Mouse (Mus musculus) ES-Bruce4 (cell line): ENCODE data around the gene Rora. TPM values are rescaled to one million over a fixed set of nuclear protein-coding genes. Genes with fewer than 3 reads are reported as not detected.

Source experiments
- H3K27ac ChIP-seq: 2 replicates; pipeline ENCODE4 v1.5.1; 2012; ENCODE audit warnings: low read length, inconsistent platforms; ENCODE audit not compliant: insufficient read depth
- H3K27me3 ChIP-seq: 2 replicates; pipeline ENCODE4 v1.6.1; 2012; ENCODE audit warnings: mild to moderate bottlenecking, low read length, inconsistent platforms; ENCODE audit not compliant: control insufficient read depth, poor library complexity, insufficient read depth, severe bottlenecking
- H3K36me3 ChIP-seq: 2 replicates; pipeline ENCODE4 v1.6.1; 2012; ENCODE audit warnings: inconsistent platforms, mild to moderate bottlenecking, low read length, moderate library complexity; ENCODE audit not compliant: control insufficient read depth, poor library complexity, insufficient read depth, severe bottlenecking
- H3K4me1 ChIP-seq: one replicate; pipeline ENCODE4 v1.8.1; 2011; ENCODE audit warnings: low read length; ENCODE audit not compliant: control insufficient read depth, insufficient read depth
- H3K4me3 ChIP-seq: 2 replicates; pipeline ENCODE4 v1.5.1; 2011; ENCODE audit warnings: low read depth, mild to moderate bottlenecking, low read length
- H3K9ac ChIP-seq: 2 replicates; pipeline ENCODE4 v1.6.1; 2012; ENCODE audit warnings: low read depth, mild to moderate bottlenecking, inconsistent platforms; ENCODE audit not compliant: poor library complexity, severe bottlenecking
- H3K9me3 ChIP-seq: replicated peaks from 2 replicates; pipeline ENCODE4 v1.6.1; 2012; ENCODE audit warnings: mild to moderate bottlenecking, low read length, inconsistent platforms; ENCODE audit not compliant: control insufficient read depth, poor library complexity, insufficient read depth, severe bottlenecking
- CTCF ChIP-seq: IDR thresholded peaks from one replicate; pipeline ENCODE4 v1.8.1; 2011; ENCODE audit warnings: low read depth, low read length
- EP300 ChIP-seq: IDR thresholded peaks from 2 replicates; pipeline ENCODE4 v1.6.1; 2011; ENCODE audit warnings: low read depth, low read length; ENCODE audit not compliant: insufficient read depth
- POLR2A ChIP-seq: IDR thresholded peaks from one replicate; pipeline ENCODE4 v1.8.1; 2011; ENCODE audit warnings: low read length; ENCODE audit not compliant: insufficient read depth
- polyA plus RNA-seq: library from polyadenylated mRNA; stranded (reverse); fragments of >200 nt; gene quantifications from 2 replicates; pipeline ENCODE4 v1.2.4, GENCODE M21; 2011; ENCODE audit warnings: low read depth; ENCODE audit not compliant: missing spikeins, insufficient read depth, insufficient read length

Gene Rora
- polyA plus RNA-seq, 1 experiment: 3.6 TPM

DNA sequence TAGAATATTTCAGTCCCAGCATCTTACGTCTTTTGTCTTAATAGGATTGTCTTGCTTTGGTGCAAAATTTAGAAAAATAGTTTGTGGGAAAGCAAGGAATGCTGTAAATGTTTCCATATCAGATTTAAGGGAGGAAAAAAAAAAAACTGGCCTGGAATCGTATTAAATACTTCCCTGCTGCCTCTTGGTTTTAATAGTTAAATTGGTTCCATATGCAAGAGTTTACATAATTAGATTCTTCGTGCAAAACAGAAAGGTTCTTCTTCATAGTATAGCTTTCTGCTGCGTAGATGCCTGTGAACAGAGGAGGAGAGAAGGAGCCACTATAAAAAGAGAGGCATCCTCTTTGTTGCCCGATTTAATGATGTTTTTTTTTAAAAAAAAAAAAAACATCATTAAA, 638.8 kb downstream of the Rora start:
- Histone ChIP-seq H3K9ac (no peak overlapping the region), H3K27me3 (peaks cover 2% of the 10 kb centered on the region; the same call in 1 of the 2 replicates), H3K9me3 (no peaks in the 10 kb centered on the region), H3K27ac (no peak overlapping the region), H3K36me3 (no peaks in the 10 kb centered on the region), H3K4me1 (no peaks in the 10 kb centered on the region), H3K4me3 (no peak overlapping the region)
- TF ChIP-seq CTCF (no peak), EP300 (no peak), POLR2A (no peak)

DNA sequence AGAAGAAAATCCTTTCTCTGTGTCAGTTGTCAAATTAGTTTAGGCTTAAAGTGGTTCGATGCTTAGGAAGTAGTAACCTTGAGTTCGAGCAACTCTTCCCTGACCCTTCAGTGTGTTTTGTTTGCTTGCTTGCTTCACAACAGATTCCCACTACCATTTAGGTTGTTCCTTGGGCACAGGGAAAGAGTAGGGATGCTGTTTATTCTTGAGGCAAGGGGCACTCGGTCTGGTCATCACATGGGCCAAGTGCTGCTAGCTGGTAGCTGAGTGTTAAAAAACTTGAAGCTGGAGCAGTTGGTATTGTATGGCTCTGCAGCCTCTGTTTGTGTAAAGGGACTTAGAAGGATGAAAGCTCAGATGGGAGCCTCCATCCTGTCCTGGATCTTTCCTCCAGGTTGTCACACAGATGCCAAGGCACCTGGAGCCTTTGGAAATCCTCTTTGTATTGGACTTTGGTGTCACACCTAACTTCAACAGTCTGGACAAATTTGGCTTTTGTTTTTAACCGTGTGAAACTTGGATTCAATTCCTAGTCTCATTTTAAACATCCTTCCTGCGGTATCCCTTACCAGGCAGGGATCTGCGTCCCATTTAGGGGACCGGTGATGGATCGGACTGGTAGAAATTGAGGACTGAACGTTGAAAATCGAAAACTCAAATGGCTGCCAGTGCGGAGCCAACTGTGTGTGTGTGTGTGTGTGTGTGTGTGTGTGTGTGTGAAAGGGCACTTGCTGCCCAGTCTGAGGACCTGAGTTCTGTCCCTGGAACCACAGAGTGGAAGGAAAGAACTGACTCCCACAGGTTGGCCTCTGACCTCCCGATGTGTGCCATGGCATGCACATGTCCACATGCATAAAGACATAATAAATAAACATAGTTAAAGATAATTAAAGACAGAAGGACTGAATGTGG, 639.4 kb downstream of the Rora start:
- no peaks in the 10 kb centered on the region for H3K4me1 ChIP-seq
- H3K36me3 ChIP-seq: no peaks in the 10 kb centered on the region
- H3K27me3 ChIP-seq: peaks cover 2% of the 10 kb centered on the region; the same call in 1 of the 2 replicates
- no peak overlapping the region for H3K27ac ChIP-seq
- TF ChIP-seq POLR2A (no peak), EP300 (no peak), CTCF (no peak)
- no peaks in the 10 kb centered on the region for H3K9me3 ChIP-seq
- H3K4me3 ChIP-seq: no peak overlapping the region
- no peak overlapping the region for H3K9ac ChIP-seq

DNA sequence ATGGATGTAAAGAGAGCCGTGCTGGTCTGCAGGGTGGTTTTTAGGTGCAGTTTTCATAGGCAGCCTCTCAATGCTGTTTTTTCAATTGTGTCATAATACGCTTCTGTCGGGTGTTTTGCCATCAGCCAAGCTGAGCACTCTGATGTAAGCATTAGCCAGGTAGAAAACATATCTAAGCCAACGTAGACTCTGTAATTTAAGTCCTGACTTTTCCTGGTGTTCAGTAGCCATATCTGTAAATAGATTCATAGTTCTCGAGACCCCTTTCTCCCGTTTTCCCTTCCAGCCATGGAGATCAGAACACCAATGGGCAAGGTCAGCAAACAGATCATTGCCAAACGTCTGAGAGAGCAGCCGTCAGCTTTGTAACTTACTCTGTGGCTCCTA, 640.1 kb downstream of the Rora start:
- Histone ChIP-seq H3K9ac (no peak overlapping the region), H3K27me3 (peaks cover 2% of the 10 kb centered on the region; the same call in 1 of the 2 replicates), H3K27ac (no peak overlapping the region), H3K9me3 (no peaks in the 10 kb centered on the region), H3K36me3 (no peaks in the 10 kb centered on the region), H3K4me1 (no peaks in the 10 kb centered on the region), H3K4me3 (no peak overlapping the region)
- TF ChIP-seq CTCF (no peak), POLR2A (no peak), EP300 (no peak)

DNA sequence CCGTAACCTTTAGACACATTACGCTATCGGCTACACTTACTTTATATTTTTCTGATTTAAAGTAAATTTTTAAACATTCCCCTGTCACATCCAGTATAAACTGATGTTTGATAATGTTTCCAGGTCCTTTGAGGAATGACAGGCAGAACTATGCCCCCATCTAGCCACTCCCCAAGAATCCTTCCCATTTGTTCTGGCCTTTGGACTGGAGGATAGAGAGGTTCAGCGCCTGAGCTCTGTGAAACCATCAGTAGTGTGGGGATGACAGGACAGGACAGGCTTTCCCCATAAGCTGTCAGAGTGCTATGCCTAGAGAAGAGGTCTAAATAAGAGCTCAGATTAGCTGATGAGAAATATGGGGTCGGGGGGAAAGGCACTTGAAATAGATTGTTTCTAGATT, 640.8 kb downstream of the Rora start:
- Histone ChIP-seq H3K9ac (no peak overlapping the region), H3K4me3 (no peak overlapping the region), H3K36me3 (no peaks in the 10 kb centered on the region), H3K4me1 (no peaks in the 10 kb centered on the region), H3K9me3 (no peaks in the 10 kb centered on the region), H3K27ac (no peak overlapping the region), H3K27me3 (peaks cover 2% of the 10 kb centered on the region; the same call in 1 of the 2 replicates)
- TF ChIP-seq EP300 (no peak), POLR2A (no peak), CTCF (no peak)

DNA sequence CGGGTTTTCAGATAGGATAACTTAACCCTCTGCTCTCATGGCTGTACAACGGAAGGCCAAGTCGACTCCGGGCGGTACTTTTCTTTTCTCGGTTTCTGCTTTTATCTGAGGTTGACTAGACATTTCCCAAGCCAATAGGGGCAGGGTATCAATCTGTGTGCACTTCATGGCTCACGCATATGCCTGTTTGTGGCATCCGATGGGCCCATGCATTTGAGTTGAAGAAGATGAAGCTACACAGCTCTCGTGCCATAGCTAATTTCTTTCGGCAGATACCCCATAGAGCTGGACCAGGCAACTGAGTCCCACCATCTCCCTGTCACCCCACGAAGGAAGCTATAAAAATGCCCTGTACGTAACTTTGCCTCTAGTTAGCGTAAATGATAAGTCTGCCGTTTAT, 641.3 kb downstream of the Rora start:
- peaks cover 2% of the 10 kb centered on the region; the same call in 1 of the 2 replicates for H3K27me3 ChIP-seq
- no peaks in the 10 kb centered on the region for H3K9me3 ChIP-seq
- no peaks in the 10 kb centered on the region for H3K4me1 ChIP-seq

DNA sequence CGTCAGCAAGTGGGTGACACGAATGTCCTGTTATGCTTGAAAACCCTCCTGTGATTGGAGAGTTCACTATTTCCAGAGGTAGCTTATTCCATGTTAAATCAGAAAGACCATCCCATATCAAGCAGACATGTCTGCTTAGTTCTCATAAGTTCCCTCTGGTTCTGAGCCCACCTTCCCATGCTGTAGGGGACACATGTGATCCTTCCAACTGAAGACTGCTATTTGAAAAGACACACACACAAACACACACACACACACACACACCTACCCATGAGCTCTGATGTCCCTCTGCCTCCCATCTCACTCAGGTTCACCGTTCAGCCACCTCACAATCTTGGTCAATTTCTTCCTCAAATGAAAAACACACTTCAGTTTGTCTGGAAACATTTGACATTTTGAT, 642.2 kb downstream of the Rora start:
- Histone ChIP-seq H3K4me1 (no peaks in the 10 kb centered on the region), H3K27me3 (peaks cover 2% of the 10 kb centered on the region; the same call in 1 of the 2 replicates), H3K36me3 (no peaks in the 10 kb centered on the region), H3K9me3 (no peaks in the 10 kb centered on the region), H3K27ac (no peak overlapping the region), H3K9ac (no peak overlapping the region), H3K4me3 (no peak overlapping the region)
- no peak for TF ChIP-seq CTCF
- TF ChIP-seq EP300: no peak
- no peak for TF ChIP-seq POLR2A

More for the DNA sequence above, 641.3 kb downstream of the Rora start:
- Histone ChIP-seq H3K36me3 (no peaks in the 10 kb centered on the region), H3K9ac (no peak overlapping the region), H3K4me3 (no peak overlapping the region), H3K27ac (no peak overlapping the region)
- TF ChIP-seq EP300 (no peak), POLR2A (no peak), CTCF (no peak)
